Mouse (Mus musculus) cerebellum, postnatal 25 days (tissue): ENCODE measurements around the gene Olfr350.

ENCODE experiments used
- DNase-seq, 2 experiments: peaks; one replicate each; pipeline ENCODE4 v3.0.0; 2021; ENCODE audit warnings: mixed read lengths in 2 of 2

The Olfr350 gene

DNA sequence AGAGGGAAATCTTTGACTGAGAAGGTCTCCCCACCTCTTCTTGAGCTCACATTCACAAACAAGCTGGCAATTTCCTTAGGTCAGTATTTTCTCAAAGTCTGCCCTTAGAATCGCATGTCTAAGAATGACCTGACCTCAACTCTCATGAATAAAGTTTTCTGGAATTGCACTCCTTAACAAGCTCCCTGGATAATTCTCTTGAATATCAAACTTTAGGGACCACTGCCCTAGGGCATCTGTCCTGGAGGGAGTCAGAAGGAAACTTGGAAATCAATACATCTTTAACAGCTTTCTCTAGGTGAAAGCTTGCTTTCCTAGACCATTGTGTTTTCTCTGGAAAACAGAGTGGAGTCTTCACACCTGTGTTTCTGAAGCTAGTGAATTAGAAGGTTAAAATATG, at the start of gene Olfr350:
TSS of gene Olfr350 (plus strand) at position 301 of the 400 bp plus-strand sequence.
- no peak for DNase-seq

DNA sequence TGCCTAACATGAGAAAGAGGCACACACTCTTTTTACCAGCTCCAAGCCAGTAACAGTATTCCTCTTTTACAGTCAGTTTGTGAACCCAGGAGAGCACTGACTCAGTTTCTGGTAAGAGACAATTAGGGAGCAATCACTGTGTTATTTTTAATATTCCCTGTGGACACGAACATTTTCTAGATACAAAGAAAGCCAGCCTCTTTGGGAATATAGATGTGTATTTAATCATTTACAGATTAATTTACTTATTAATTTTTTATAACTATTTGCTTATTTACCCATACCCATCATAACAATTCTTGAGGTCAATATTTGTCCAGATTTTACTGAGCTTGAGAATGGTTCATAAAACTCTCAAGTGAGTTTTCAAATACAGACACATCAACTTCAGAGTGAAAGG, 29.2 kb upstream of the Olfr350 start, which contains the start of gene Olfr3:
TSS of gene Olfr3 (minus strand) at position 101 of the 400 bp plus-strand sequence.
- no peak for DNase-seq

DNA sequence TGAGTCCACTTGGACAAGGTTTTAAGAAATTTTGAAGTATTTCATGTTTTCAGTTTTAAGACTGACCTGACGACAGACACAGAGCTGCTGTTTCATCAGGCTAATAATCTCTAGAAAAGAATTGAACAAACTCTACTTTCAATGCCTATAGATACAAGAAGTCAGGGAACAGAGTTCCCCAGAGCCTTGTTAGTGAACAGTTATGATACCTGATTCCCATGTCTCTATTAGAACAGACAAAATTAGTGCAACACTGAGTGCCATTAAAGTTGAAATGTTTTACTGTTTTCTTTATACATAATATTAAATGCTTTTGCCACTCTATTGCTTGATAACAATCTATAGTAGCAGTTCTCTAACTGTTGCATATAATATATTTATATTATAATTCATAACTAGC, 16.4 kb downstream of the Olfr350 start, which contains the start of gene Olfr351:
TSS of gene Olfr351 (minus strand) at position 101 of the 400 bp plus-strand sequence.
- no peak for DNase-seq

DNA sequence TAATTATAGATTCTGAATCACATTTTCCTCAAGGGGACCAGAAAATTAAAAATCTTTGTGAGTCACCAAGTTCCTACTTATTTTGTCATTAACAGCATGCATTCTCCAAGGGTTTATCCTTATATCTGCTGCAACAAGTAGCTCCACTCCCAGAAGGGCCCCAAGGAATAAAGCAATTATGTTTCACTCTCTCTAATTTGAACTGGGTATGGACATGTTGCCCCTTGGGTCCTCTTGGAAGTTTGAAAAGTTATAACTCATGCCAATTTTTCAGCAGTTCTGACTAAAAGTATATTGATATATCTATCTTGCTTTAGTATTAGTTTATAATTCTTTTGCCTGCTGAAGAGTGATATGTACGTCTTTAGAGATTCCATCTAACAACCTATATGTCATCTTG, 22.1 kb downstream of the Olfr350 start, which contains the start of gene Olfr352:
TSS of gene Olfr352 (plus strand) at position 301 of the 400 bp plus-strand sequence.
- no peak for DNase-seq

DNA sequence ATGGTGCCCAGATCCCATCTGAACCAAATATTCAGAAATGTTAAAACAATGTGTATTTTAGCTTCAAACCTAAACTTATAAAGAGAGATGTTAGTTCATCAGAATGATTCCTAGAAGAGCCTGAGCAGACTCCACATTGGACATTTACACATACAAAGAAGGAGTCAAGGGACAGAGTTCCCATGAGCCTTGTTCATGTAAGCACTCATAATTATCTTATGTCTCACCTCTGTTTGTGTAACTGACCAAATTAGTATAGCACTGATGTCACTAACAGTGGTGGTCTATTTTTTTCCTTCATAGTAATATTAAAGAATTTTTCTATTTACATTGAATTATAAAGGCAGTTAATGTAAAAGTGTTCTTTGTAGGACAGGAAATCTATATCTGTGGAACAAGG, 46.7 kb downstream of the Olfr350 start, which contains the start of gene Olfr353:
TSS of gene Olfr353 (minus strand) at position 101 of the 400 bp plus-strand sequence.
- DNase-seq, result no peak

DNA sequence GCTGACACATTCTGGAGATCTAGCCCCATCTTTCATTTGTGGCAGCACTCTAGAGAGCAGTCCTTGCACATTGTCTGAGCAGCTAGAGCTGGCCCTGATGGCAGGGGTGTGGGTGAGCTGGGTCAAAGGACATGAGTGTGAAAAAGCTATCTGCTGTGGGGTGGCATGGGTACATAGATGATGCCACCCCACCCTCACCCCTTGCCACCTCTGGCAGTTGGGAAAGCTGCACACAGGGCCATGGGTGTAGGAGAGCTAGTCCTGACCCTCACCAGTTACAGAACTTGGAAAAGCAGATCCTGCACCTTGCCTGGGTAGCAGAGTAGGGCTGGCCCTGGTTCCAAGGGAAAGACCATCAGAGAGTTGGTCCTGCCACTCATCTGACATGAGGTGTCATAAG, 51.0 kb downstream of the Olfr350 start:
- no peak for DNase-seq
